Mouse (Mus musculus): ENCODE measurements around the gene Cma2. TPM values are rescaled to one million over a fixed set of nuclear protein-coding genes. Genes with fewer than 3 reads are reported as not detected.

Gene Cma2
- total RNA-seq, 4 experiments from 2014 or later, result not detected

Other genes with a start within 250 kb of the Cma2 start
- gene Tgm1, start 237.1 kb upstream of the Cma2 start, total RNA-seq (2022), result 1 to 10 TPM in 2 of 4 experiments, not detected in 2; 5.4 to 8.2 TPM
- 10 to 100 TPM; 42.8 to 53.5 (median 44.8) TPM for gene Rabggta, start 228.7 kb upstream of the Cma2 start, total RNA-seq (2022)
- gene Dhrs1, start 205.3 kb upstream of the Cma2 start, total RNA-seq (2022), result 100 to 1,000 TPM in 3 of 4 experiments, 10 to 100 TPM in 1; 86.6 to 148 (median 116) TPM
- 10 to 100 TPM; 11.8 to 14.0 (median 13.1) TPM for gene Nop9, start 205.3 kb upstream of the Cma2 start, total RNA-seq (2022)
- gene Cideb, start 192.5 kb upstream of the Cma2 start, total RNA-seq (2022), result 1 to 10 TPM; 1.4 to 3.0 (median 1.7) TPM
- under 1 TPM in 3 of 4 experiments, not detected in 1; 0.16 to 0.23 (median 0.22) TPM for gene Ltb4r2, start 189.6 kb upstream of the Cma2 start, total RNA-seq (2022)
- under 1 TPM in 1 of 4 experiments, not detected in 3; 0.32 TPM for gene Ltb4r1, start 185.0 kb upstream of the Cma2 start, total RNA-seq (2022)
- gene Adcy4, start 166.9 kb upstream of the Cma2 start, total RNA-seq (2022), result 1 to 10 TPM; 3.4 to 6.8 (median 4.8) TPM
- 1 to 10 TPM in 1 of 4 experiments, under 1 TPM in 2, not detected in 1; 0.95 to 3.4 (median 0.99) TPM for gene Ripk3, start 162.1 kb upstream of the Cma2 start, total RNA-seq (2022)
- 1 to 10 TPM; 1.4 to 2.0 (median 1.7) TPM for gene Nfatc4, start 127.8 kb upstream of the Cma2 start, total RNA-seq (2022)
- gene Nynrin, start 97.0 kb upstream of the Cma2 start, total RNA-seq (2022), result 10 to 100 TPM in 2 of 4 experiments, 1 to 10 TPM in 2; 6.4 to 10.9 (median 9.3) TPM
- gene Cbln3, start 66.6 kb upstream of the Cma2 start, total RNA-seq (2022), result under 1 TPM; 0.20 to 0.43 (median 0.33) TPM
- 10 to 100 TPM; 13.4 to 14.0 (median 13.7) TPM for gene Khnyn, start 66.0 kb upstream of the Cma2 start, total RNA-seq (2022)
- gene Sdr39u1, start 50.7 kb upstream of the Cma2 start, total RNA-seq (2022), result 10 to 100 TPM; 66.0 to 86.3 (median 78.8) TPM
- under 1 TPM in 1 of 4 experiments, not detected in 3; 0.39 TPM for gene Cma1, start 6.3 kb upstream of the Cma2 start, total RNA-seq (2022)
- not detected for gene Mcpt1, start 67.0 kb downstream of the Cma2 start, total RNA-seq (2022)
- gene Mcpt9, start 79.5 kb downstream of the Cma2 start, total RNA-seq (2022), result not detected
- gene Mcpt2, start 91.1 kb downstream of the Cma2 start, total RNA-seq (2022), result not detected
- gene Mcpt4, start 111.3 kb downstream of the Cma2 start, total RNA-seq (2022), result under 1 TPM in 2 of 4 experiments, not detected in 2; 0.57 to 0.58 TPM
- gene Mcpt8, start 134.3 kb downstream of the Cma2 start, total RNA-seq (2022), result not detected
- not detected for gene Ctsg, start 151.6 kb downstream of the Cma2 start, total RNA-seq (2022)
- gene Gzme, start 169.6 kb downstream of the Cma2 start, total RNA-seq (2022), result not detected
- gene Gzmd, start 181.6 kb downstream of the Cma2 start, total RNA-seq (2022), result not detected
- not detected for gene Gzmg, start 208.6 kb downstream of the Cma2 start, total RNA-seq (2022)
- gene Gzmn, start 223.6 kb downstream of the Cma2 start, total RNA-seq (2022), result not detected

Data from layer of hippocampus, adult 8-10 months (tissue).